In genomic region chr1:107635936-107636335, GRCm38 (mm10) we compare ENCODE assay signal across 10 mouse cellular contexts. TPM values are rescaled to one million over a fixed set of nuclear protein-coding genes. Genes with fewer than 3 reads are reported as not detected.
DNase-seq lines count a peak whose midpoint lies in the region; ATAC-seq and TF ChIP-seq lines count a peak whose summit lies in the region.
"Had no signal": no experiment of that assay in that cellular context is flagged by ENCODE, and none has a peak within 500 bp of the region (broad histone marks: within the 10 kb centered on the region; RNA-seq: fewer than 3 reads in every experiment).

No protein-coding gene starts in this region.

- TF ChIP-seq CTCF in kidney, adult 2 months (conservative IDR thresholded peaks at IDR 0.05; ENCODE audit: insufficient read depth, insufficient read length, low read depth, low read length) = 0 out of 2 replicates have a peak, but pooled peaks have one; percentile 12
- TF ChIP-seq CTCF in hindbrain, postnatal 0 days (IDR thresholded peaks at IDR 0.05; ENCODE audit: low read depth) = peak; percentile 73
- no peak for TF ChIP-seq CTCF in thymus, adult 2 months (IDR thresholded peaks at IDR 0.05; ENCODE audit: borderline replicate concordance, control insufficient read depth, extremely low read depth, insufficient read depth, low read length, poor library complexity)

- H3K4me3 ChIP-seq in kidney, adult 2 months (ENCODE audit: insufficient read depth, low read depth, low read length) = no peak overlapping the region
- H3K4me3 ChIP-seq in hindbrain, postnatal 0 days (ENCODE audit: low read length) = no peak overlapping the region
- H3K4me3 ChIP-seq in thymus, adult 2 months (ENCODE audit: control insufficient read depth, insufficient read depth, low read length) = no peak overlapping the region
- H3K4me3 ChIP-seq: limb, embryonic 12.5 days had no signal

- DNase-seq in kidney, adult 2 months = peak; percentile 67
- DNase-seq in kidney, postnatal 4 days = no peak
- DNase-seq in A20 (ENCODE audit: low read depth, low spot score) = peak; percentile 60
- peak; percentile 1 for DNase-seq in WW6 (ENCODE audit: low read depth, low spot score)
- peak; percentile 85 for DNase-seq in hindbrain, postnatal 0 days (ENCODE audit: low spot score)
- DNase-seq in thymus, adult 2 months = no peak
- no peak for DNase-seq in gastrocnemius, adult 8-10 months (ENCODE audit: low spot score in 2 of 2)
- DNase-seq: heart, adult 11 months had no signal

- no peaks in the 10 kb centered on the region for H3K9me3 ChIP-seq in hindbrain, postnatal 0 days (ENCODE audit: low read length)
- H3K9me3 ChIP-seq: limb, embryonic 12.5 days had no signal

- H3K27ac ChIP-seq in kidney, adult 2 months (ENCODE audit: insufficient read depth, low read depth, low read length) = no peak overlapping the region
- no peak overlapping the region for H3K27ac ChIP-seq in hindbrain, postnatal 0 days
- no peak overlapping the region for H3K27ac ChIP-seq in thymus, adult 2 months (ENCODE audit: control insufficient read depth, insufficient read depth, low read length)
- H3K27ac ChIP-seq: limb, embryonic 12.5 days had no signal

- no peak overlapping the region for H3K4me2 ChIP-seq in hindbrain, postnatal 0 days (ENCODE audit: low read depth, low read length)
- H3K4me2 ChIP-seq: limb, embryonic 12.5 days had no signal

- whole genome bisulfite sequencing in kidney, adult 2 months = 21% methylated on average over 4 of the region's 4 CpGs
- WGBS in hindbrain, postnatal 0 days = 33% methylated on average over 4 of the region's 4 CpGs
- 33% methylated on average over 4 of the region's 4 CpGs for WGBS in thymus, adult 2 months

- H3K36me3 ChIP-seq in kidney, adult 2 months (ENCODE audit: control insufficient read depth, insufficient read depth, low read length) = no peaks in the 10 kb centered on the region
- no peaks in the 10 kb centered on the region for H3K36me3 ChIP-seq in hindbrain, postnatal 0 days (ENCODE audit: insufficient read depth, low read length)
- H3K36me3 ChIP-seq in thymus, adult 2 months (ENCODE audit: control insufficient read depth, insufficient read depth, low read length) = no peaks in the 10 kb centered on the region
- H3K36me3 ChIP-seq: limb, embryonic 12.5 days had no signal

- peaks cover 6% of the 10 kb centered on the region; the same call in 1 of the 2 replicates for H3K4me1 ChIP-seq in kidney, adult 2 months (ENCODE audit: control insufficient read depth, insufficient read depth, low read length)
- H3K4me1 ChIP-seq in hindbrain, postnatal 0 days (ENCODE audit: insufficient read depth, low read length) = no peaks in the 10 kb centered on the region
- H3K4me1 ChIP-seq in thymus, adult 2 months (replicated peaks; ENCODE audit: control insufficient read depth, insufficient read depth, low read length) = no peaks in the 10 kb centered on the region
- H3K4me1 ChIP-seq: limb, embryonic 12.5 days had no signal

- peak; percentile 58; the same call in 1 of the 2 replicates for ATAC-seq in hindbrain, postnatal 0 days
- ATAC-seq in megakaryocyte-erythroid progenitor cell, adult 5-6 weeks (replicated peaks; ENCODE audit: low FRiP score, low TSS enrichment, poor library complexity, severe bottlenecking) = no peak

- H3K27me3 ChIP-seq in kidney, adult 2 months (replicated peaks; ENCODE audit: control insufficient read depth, insufficient read depth, low read length) = no peaks in the 10 kb centered on the region
- H3K27me3 ChIP-seq in hindbrain, postnatal 0 days (ENCODE audit: insufficient read depth, low read length) = no peaks in the 10 kb centered on the region
- H3K27me3 ChIP-seq in thymus, adult 2 months (ENCODE audit: control insufficient read depth, insufficient read depth, low read length) = no peaks in the 10 kb centered on the region
- H3K27me3 ChIP-seq: limb, embryonic 12.5 days had no signal

- TF ChIP-seq POLR2A in kidney, adult 2 months (IDR thresholded peaks at IDR 0.05; ENCODE audit: low read depth, low read length) = no peak
- TF ChIP-seq POLR2A in thymus, adult 2 months (IDR thresholded peaks at IDR 0.05; ENCODE audit: control insufficient read depth, extremely low read depth, insufficient read depth, low read length, poor library complexity) = no peak

- H3K9ac ChIP-seq in hindbrain, postnatal 0 days (replicated peaks; ENCODE audit: low read length) = no peak overlapping the region
- H3K9ac ChIP-seq: limb, embryonic 12.5 days had no signal

RNA-seq across cellular contexts. Expression of gene Serpinb8, which starts 46.1 kb away (rescaled TPM):
- 7.5 and 11.0 TPM in 2 replicates for polyA plus RNA-seq in kidney, adult 2 months (2012; rRNA removed)
- total RNA-seq in hindbrain, postnatal 0 days (2014; rRNA removed) = 0.11 and 0.42 TPM in 2 replicates
- 0.91 and 1.2 TPM in 2 replicates for polyA plus RNA-seq in hindbrain, postnatal 0 days (2015; fragmentation: Nextera tagmentation; extraction: Ambion mirVana)
- 0.37 and 1.6 TPM in 2 replicates for polyA plus RNA-seq in thymus, adult 2 months (2012; rRNA removed)
- not detected in 2 replicates for total RNA-seq in megakaryocyte-erythroid progenitor cell, adult 5-6 weeks (2014; fragmentation: Nextera tagmentation)
- total RNA-seq in megakaryocyte-erythroid progenitor cell, adult 5-6 weeks (2017) = 0.15 TPM in 1 of 2 replicates, not detected in the other
- 1 to 10 TPM in 3 of 4 experiments, under 1 TPM in 1; 0.82 to 2.0 (median 1.3) TPM for total RNA-seq in gastrocnemius, adult 8-10 months (2022)

Comparison
In these comparisons a context has a peak if more than half of its experiments do, and no peak if none do; other contexts are left out.
1. DNase-seq: peak in kidney, adult 2 months (single experiment), A20 (single experiment), WW6 (single experiment) and hindbrain, postnatal 0 days (single experiment); none in kidney, postnatal 4 days (0 of 2), thymus, adult 2 months (single experiment) and gastrocnemius, adult 8-10 months (0 of 2).